Mouse (Mus musculus): ENCODE results near the gene Plxdc1. TPM values are rescaled to one million over a fixed set of nuclear protein-coding genes. Genes with fewer than 3 reads are reported as not detected.
"Not testable (repeated sequence)": the region's sequence is repeated elsewhere in the genome, so short reads cannot be mapped to it uniquely, and the experiment has no call there.

Plxdc1 gene
- total and polyA plus RNA-seq, 2 experiments from 2014 or later, result 3.1 to 4.9 TPM

DNA sequence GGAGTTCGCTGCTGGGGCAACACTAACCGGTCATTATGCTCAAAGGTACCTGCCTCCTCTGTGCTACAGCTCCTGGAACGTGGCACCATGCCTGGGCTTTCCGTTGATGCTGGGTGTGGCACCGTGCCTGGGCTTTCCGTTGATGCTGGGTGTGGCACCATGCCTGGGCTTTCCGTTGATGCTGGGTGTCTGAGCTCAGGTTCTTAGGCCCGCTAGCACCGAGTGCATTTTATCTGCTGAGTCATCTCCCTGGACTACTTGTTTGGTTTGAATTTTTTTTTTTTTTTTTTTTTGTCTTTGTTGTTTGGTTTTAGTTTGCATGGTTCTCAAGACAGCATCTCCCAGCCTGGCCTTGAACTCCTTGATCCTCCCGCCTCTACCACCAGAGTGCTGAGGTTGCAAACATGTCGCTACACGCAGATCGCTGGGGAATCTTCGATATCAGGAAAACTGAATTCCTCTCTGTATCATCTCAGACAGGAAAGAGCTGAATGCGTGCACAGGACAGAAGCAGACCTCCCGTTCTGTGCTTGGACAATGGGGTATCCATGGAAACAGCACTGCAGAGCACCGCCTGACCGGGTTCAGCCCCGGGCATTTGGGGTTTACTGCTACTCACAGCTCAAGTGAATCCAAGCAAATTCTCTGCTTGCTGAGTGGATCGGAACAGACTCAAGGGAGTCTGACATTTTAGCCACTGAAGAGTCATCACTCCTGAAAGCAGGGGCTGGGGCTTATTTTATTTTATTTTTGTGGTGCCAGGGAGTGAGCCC, 36.4 kb downstream of the Plxdc1 start:
- Histone ChIP-seq H3K27me3 (ENCODE audit: insufficient read depth, low read length) (no peaks in the 10 kb centered on the region), H3K4me1 (ENCODE audit: insufficient read depth, low read length) (peaks cover 10% of the 10 kb centered on the region; the same call in 1 of the 2 replicates), H3K4me2 (ENCODE audit: low read depth, low read length, poor library complexity, severe bottlenecking) (0 out of 2 replicates have a peak overlapping the region, but pooled peaks have one; percentile 9), H3K4me3 (ENCODE audit: low read depth, low read length) (no peak overlapping the region), H3K9me3 (ENCODE audit: low read length) (no peaks in the 10 kb centered on the region), H3K9ac (replicated peaks; ENCODE audit: low read length, poor library complexity, severe bottlenecking) (no peak overlapping the region), H3K36me3 (ENCODE audit: insufficient read depth, low read length) (no peaks in the 10 kb centered on the region), H3K27ac (ENCODE audit: low read depth, low read length) (peak overlapping the region; percentile 69)
- DNase-seq (ENCODE audit: low spot score) (peak; percentile 68), ATAC-seq (ENCODE audit: low FRiP score) (peak; percentile 27; the same call in 1 of the 2 replicates)
- WGBS, result 32% methylated on average over 20 of the region's 20 CpGs
- TF ChIP-seq CTCF (IDR thresholded peaks at IDR 0.05), result no peak

DNA sequence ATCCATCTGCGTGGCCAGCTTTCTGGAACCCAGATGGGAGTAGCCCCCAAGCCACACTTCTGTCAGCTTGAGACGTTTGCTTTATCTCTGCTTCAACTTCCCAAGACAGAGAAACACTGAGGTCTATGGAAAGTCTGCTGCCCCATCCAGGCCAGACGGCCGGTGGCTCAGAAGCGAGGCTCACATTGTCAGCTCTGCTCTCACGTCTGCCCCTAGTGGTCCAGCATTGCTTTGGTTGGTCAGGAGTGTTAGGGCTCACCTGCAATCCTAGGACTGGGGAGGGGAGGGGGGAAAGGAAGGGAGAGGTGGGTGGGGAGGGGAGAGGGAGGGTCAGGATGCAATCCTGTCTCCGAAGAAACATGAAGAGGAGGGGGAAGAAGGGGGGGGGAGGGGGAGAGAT, 38.8 kb downstream of the Plxdc1 start:
- peak; percentile 76 for TF ChIP-seq CTCF (IDR thresholded peaks at IDR 0.05)
- H3K4me3 ChIP-seq (ENCODE audit: low read depth, low read length), result no peak overlapping the region
- no peak overlapping the region for H3K9ac ChIP-seq (replicated peaks; ENCODE audit: low read length, poor library complexity, severe bottlenecking)
- no peaks in the 10 kb centered on the region for H3K27me3 ChIP-seq (ENCODE audit: insufficient read depth, low read length)
- H3K4me1 ChIP-seq (ENCODE audit: insufficient read depth, low read length), result peaks cover 10% of the 10 kb centered on the region; the same call in 1 of the 2 replicates
- H3K36me3 ChIP-seq (ENCODE audit: insufficient read depth, low read length), result no peaks in the 10 kb centered on the region
- H3K4me2 ChIP-seq (ENCODE audit: low read depth, low read length, poor library complexity, severe bottlenecking), result no peak overlapping the region
- 17% methylated on average over 7 of the region's 7 CpGs for WGBS
- DNase-seq (ENCODE audit: low spot score) (peak; percentile 61), ATAC-seq (ENCODE audit: low FRiP score) (no peak)
- H3K9me3 ChIP-seq (ENCODE audit: low read length), result no peaks in the 10 kb centered on the region
- no peak overlapping the region for H3K27ac ChIP-seq (ENCODE audit: low read depth, low read length)

DNA sequence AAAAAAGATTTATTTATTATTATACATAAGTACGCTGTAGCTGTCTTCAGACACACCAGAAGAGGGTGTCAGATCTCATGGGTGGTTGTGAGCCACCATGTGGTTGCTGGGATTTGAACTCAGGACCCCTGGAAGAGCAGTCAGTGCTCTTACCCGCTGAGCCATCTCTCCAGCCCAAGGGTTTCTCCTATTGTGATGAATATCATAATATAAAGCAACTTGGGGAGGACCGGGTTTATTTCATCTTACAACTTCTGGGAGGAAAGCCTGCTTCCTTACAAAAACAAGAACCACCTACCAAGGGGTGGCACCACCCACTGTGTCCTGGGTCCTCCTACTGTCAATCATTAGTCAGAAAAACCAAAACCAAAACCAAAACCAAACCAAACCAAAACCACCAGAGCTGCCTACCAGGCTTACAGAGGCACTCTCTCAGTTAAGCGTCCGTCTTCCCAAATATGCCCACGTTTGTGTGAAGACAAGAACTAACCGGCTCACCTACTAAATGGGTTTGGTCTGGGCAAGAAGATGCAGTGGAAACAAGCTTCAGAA, 40.4 kb downstream of the Plxdc1 start:
- H3K27me3 ChIP-seq (ENCODE audit: insufficient read depth, low read length); H3K4me2 ChIP-seq (ENCODE audit: low read depth, low read length, poor library complexity, severe bottlenecking); DNase-seq (ENCODE audit: low spot score); H3K9me3 ChIP-seq (ENCODE audit: low read length); H3K9ac ChIP-seq (replicated peaks; ENCODE audit: low read length, poor library complexity, severe bottlenecking); H3K4me3 ChIP-seq (ENCODE audit: low read depth, low read length); H3K27ac ChIP-seq (ENCODE audit: low read depth, low read length); ATAC-seq (ENCODE audit: low FRiP score); H3K36me3 ChIP-seq (ENCODE audit: insufficient read depth, low read length): not testable (repeated sequence)
- peaks cover 10% of the 10 kb centered on the region; the same call in 1 of the 2 replicates for H3K4me1 ChIP-seq (ENCODE audit: insufficient read depth, low read length)
- 89% methylated on average over 7 of the region's 7 CpGs for WGBS

DNA sequence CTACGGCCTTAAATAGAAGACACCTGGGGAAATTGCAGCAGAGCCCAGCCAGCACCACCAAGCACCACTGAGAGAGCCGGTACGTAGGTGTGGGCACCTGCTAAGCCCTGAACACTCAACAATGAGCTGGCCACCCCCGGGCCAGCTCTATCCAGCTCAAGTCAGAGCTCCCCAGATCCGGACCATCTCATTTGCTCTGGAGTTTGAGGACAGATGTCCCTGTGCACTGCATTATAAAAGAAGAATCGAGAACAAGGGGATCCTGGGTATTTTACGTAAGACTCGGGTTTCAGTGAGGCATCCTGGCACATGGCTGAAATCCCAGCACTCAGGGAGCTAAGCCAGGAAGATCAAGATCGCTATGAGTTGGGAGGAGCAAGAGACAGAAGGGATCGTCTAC, 41.2 kb downstream of the Plxdc1 start:
- ATAC-seq (ENCODE audit: low FRiP score) (no peak), DNase-seq (ENCODE audit: low spot score) (no peak)
- Histone ChIP-seq H3K36me3 (ENCODE audit: insufficient read depth, low read length) (no peaks in the 10 kb centered on the region), H3K27ac (ENCODE audit: low read depth, low read length) (no peak overlapping the region), H3K4me1 (ENCODE audit: insufficient read depth, low read length) (peaks cover 4% of the 10 kb centered on the region; the same call in 1 of the 2 replicates), H3K4me2 (ENCODE audit: low read depth, low read length, poor library complexity, severe bottlenecking) (no peak overlapping the region), H3K4me3 (ENCODE audit: low read depth, low read length) (no peak overlapping the region), H3K27me3 (ENCODE audit: insufficient read depth, low read length) (no peaks in the 10 kb centered on the region), H3K9me3 (ENCODE audit: low read length) (no peaks in the 10 kb centered on the region), H3K9ac (replicated peaks; ENCODE audit: low read length, poor library complexity, severe bottlenecking) (no peak overlapping the region)
- no peak for TF ChIP-seq CTCF (IDR thresholded peaks at IDR 0.05)
- WGBS, result 84% methylated on average over 10 of the region's 10 CpGs

DNA sequence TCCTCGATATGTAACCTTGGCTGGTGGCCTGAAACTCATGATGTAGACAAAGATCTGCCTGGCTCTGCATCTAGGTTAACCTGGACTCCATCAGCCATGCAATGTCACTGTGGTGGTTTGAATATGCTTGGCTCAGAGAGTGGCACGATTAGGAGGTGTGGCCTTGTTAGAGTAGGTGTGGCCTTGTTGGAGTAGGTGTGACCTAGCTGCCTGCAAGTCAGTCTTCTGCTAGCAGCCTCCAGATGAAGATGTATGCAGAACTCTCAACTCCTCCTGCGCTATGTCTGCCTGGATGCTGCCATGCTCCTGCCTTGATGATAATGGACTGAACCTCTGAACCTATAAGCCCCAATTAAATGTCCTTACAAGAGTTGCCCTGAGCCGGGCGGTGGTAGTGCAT, 43.0 kb downstream of the Plxdc1 start:
- TF ChIP-seq CTCF (IDR thresholded peaks at IDR 0.05), result no peak

DNA sequence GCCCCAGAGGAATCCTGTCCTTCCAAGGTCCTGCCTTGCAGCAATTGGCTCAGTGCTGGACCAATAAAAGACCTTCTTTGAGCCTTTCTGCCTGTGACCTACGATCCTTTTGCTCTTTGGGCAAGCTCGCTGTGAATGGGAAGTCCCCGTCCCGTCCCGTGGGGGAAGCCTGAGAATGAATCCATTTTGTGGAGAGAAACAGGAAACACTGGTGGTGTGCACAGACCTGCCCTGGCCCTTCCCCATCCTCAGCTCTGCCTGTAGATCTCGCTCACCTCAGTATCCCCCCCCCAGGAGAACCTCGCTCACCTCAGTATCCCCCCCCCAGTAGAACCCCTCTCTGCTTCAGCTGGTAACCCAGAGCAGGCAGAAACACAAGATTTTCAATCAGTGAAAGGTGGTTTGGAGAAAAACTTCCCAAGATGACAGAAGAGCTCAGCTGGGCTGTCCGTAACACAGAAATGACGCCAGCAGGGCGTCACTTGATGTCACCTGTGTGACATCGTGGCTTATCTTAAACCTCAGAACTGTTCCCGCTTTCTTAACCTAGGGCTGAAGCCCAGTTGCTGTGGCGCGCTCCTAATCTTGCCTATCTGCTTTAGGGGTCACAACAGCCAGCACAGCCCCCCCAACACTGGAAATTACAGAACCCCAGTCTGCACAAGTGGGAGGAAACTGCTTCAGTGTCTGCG, 43.7 kb downstream of the Plxdc1 start:
- no peaks in the 10 kb centered on the region for H3K4me1 ChIP-seq (ENCODE audit: insufficient read depth, low read length)
- TF ChIP-seq CTCF (IDR thresholded peaks at IDR 0.05), result no peak
- WGBS, result 86% methylated on average over 15 of the region's 15 CpGs
- H3K27me3 ChIP-seq (ENCODE audit: insufficient read depth, low read length), result no peaks in the 10 kb centered on the region
- no peaks in the 10 kb centered on the region for H3K36me3 ChIP-seq (ENCODE audit: insufficient read depth, low read length)
- no peaks in the 10 kb centered on the region for H3K9me3 ChIP-seq (ENCODE audit: low read length)
- no peak overlapping the region for H3K9ac ChIP-seq (replicated peaks; ENCODE audit: low read length, poor library complexity, severe bottlenecking)
- DNase-seq (ENCODE audit: low spot score) (no peak), ATAC-seq (ENCODE audit: low FRiP score) (no peak)
- no peak overlapping the region for H3K27ac ChIP-seq (ENCODE audit: low read depth, low read length)
- no peak overlapping the region for H3K4me3 ChIP-seq (ENCODE audit: low read depth, low read length)
- no peak overlapping the region for H3K4me2 ChIP-seq (ENCODE audit: low read depth, low read length, poor library complexity, severe bottlenecking)

More for the DNA sequence above, 43.0 kb downstream of the Plxdc1 start:
- Histone ChIP-seq H3K27ac (ENCODE audit: low read depth, low read length) (no peak overlapping the region), H3K9ac (replicated peaks; ENCODE audit: low read length, poor library complexity, severe bottlenecking) (no peak overlapping the region), H3K9me3 (ENCODE audit: low read length) (no peaks in the 10 kb centered on the region), H3K36me3 (ENCODE audit: insufficient read depth, low read length) (no peaks in the 10 kb centered on the region), H3K4me1 (ENCODE audit: insufficient read depth, low read length) (no peaks in the 10 kb centered on the region), H3K4me3 (ENCODE audit: low read depth, low read length) (no peak overlapping the region), H3K27me3 (ENCODE audit: insufficient read depth, low read length) (no peaks in the 10 kb centered on the region), H3K4me2 (ENCODE audit: low read depth, low read length, poor library complexity, severe bottlenecking) (no peak overlapping the region)
- no peak for DNase-seq (ENCODE audit: low spot score)
- WGBS, result 84% methylated on average over 5 of the region's 5 CpGs
- no peak for ATAC-seq (ENCODE audit: low FRiP score)
